Mouse (Mus musculus): Measurements from ENCODE around the gene Cmtm2a.

Cmtm2a gene

DNA sequence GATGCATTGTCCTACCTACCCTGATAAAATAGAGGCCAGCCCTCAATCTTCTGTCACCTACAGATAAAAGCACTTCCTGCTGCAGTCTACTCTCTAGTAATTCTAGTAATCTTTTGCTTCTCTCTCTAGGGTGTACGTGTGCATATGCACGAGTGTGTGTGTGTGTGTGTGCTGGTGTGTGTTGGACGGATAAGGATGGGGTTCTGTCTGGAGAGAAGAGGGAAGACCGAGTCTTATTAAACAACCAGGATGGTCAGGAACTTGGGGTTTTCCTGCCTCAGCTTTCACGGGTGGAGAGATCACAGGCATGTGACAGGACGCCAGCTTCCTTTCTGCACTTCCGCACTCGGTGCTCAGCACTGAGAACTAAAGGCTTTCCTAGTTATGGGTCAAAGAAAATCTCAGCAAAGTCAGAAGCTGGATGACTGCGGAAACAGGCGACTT is 53.5 kb downstream of the Cmtm2a start:
- TF ChIP-seq GATA4 (IDR thresholded peaks at IDR 0.05; ENCODE audit: insufficient replicate concordance, low read length): no peak

DNA sequence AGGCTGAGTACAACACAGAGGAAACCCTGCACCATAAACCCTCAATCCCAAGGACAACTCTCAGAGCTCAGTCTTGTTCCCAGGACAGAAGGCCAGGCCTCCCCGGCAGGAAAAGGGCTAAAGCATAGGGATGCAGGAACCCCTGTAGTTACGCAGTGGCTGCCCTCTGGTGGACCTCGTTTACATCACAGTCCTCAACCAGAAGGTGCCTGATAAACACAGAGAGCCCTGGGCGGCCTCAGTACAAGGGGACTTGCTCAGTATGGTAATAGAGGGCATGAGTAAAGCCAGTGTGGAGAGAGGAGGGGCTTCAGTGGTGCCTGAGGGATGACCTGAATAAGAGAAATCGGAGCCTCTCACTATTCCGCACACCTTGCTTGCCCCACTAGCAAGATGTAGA is 58.4 kb downstream of the Cmtm2a start:
- no peak for TF ChIP-seq GATA4 (IDR thresholded peaks at IDR 0.05; ENCODE audit: insufficient replicate concordance, low read length)

DNA sequence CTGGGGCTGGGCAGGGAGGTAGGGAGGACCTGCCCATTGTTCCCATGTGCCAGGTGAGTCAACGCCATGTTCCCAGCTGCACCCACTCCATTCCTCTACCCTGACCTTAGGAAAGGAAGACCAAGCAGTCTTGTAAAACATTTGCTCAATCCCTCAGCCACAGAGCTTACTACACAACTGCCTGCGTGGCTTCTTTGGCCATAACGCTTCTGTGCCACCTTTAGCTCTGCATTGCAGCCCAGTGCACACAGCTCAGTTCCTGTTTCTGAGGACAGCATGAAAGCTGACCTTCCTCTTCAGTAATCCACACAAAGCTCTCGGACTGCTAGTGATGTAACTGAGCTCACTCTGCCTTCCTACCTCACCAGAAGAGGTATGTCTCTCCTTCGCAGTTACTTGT is 60.1 kb downstream of the Cmtm2a start:
- TF ChIP-seq GATA4 (IDR thresholded peaks at IDR 0.05; ENCODE audit: insufficient replicate concordance, low read length): no peak

DNA sequence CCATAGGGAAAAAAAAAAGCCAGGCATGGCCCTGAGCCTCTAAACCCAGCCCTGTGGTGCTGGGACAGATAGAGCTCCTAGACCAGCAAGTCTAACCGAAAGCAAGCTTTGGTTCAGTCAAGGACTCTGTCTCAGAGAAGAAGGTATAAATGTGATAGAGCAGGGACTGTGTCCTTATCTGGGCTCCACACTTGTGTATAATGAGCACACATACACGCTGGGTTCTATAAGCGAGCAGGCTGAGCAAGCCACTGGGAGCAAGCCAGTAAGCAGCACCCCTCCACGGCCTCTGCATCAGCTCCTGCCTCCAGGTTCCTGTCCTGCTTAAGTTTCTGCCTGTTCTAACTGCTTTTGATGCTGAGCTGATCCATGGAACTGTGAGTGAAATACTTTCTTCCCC is 60.9 kb downstream of the Cmtm2a start:
- TF ChIP-seq GATA4 (IDR thresholded peaks at IDR 0.05; ENCODE audit: insufficient replicate concordance, low read length): no peak
